Mouse (Mus musculus) gastrocnemius, adult 18-20 months (tissue): ENCODE measurements at regions not wholly inside any gene's neighbourhood (a gene's known extent, or its start where the extent isn't known, plus 50 kb on each side); places are given as distances from the start of the nearest gene placed in this dataset.
"Not testable (repeated sequence)": the region's sequence is repeated elsewhere in the genome, so short reads cannot be mapped to it uniquely, and the experiment has no call there.

Experiments
- DNase-seq: peaks from one replicate; pipeline ENCODE4 v3.0.0; 2021; ENCODE audit warnings: low spot score

- DNase-seq = peak; percentile 24
Observed at GRCm38 (mm10) chr4:75466880-75467327, 188.8 kb upstream of the Dmac1 start.

GRCm38 (mm10) chr4:75463579-75463978 lies 185.5 kb upstream of the Dmac1 start:
- DNase-seq = no peak

GRCm38 (mm10) chr4:75449478-75449877 lies 171.4 kb upstream of the Dmac1 start:
- DNase-seq = no peak

- DNase-seq = no peak
Observed at GRCm38 (mm10) chr4:75423296-75423695, 145.2 kb upstream of the Dmac1 start.

- not testable (repeated sequence) for DNase-seq
Observed at GRCm38 (mm10) chr4:75400754-75401153, 122.6 kb upstream of the Dmac1 start.

- DNase-seq = no peak
Observed at GRCm38 (mm10) chr4:75394992-75395391, 116.9 kb upstream of the Dmac1 start.

GRCm38 (mm10) chr4:75394264-75394663 lies 116.2 kb upstream of the Dmac1 start:
- DNase-seq = no peak

GRCm38 (mm10) chr4:75386271-75386938 lies 108.3 kb upstream of the Dmac1 start:
- DNase-seq = no peak

GRCm38 (mm10) chr4:75359496-75359895 lies 81.4 kb upstream of the Dmac1 start:
- no peak for DNase-seq

- no peak for DNase-seq
Observed at GRCm38 (mm10) chr4:75355621-75356020, 77.5 kb upstream of the Dmac1 start.

GRCm38 (mm10) chr4:75334496-75334895 lies 56.4 kb upstream of the Dmac1 start:
- DNase-seq = no peak

GRCm38 (mm10) chr4:75332791-75333190 lies 54.7 kb upstream of the Dmac1 start:
- no peak for DNase-seq

- DNase-seq = peak; percentile 5
Observed at GRCm38 (mm10) chr4:75329511-75330171, 51.5 kb upstream of the Dmac1 start.
